Mouse (Mus musculus) liver, embryonic 14.5 days (tissue): ENCODE results near the gene Coa3. TPM values are rescaled to one million over a fixed set of nuclear protein-coding genes. Genes with fewer than 3 reads are reported as not detected.

Experiments
- ATAC-seq: fragments of 200-750 bp; cut with Nextera tagmentation; 2 replicates; pipeline ENCODE4 v1.8.0; 2017; ENCODE audit warnings: moderate number of reproducible peaks, mild to moderate bottlenecking, moderate library complexity; ENCODE audit not compliant: insufficient read depth
- DNase-seq, 3 experiments: peaks; one replicate each; pipeline ENCODE4 v3.0.0-alpha.2; 2012 to 2013; ENCODE audit warnings: low read depth in 3 of 3, low spot score in 3 of 3
- H3K27ac ChIP-seq: fragments of 300-500 bp; sonication (generic); 2 replicates; pipeline ENCODE4 v1.5.1; 2014; ENCODE audit warnings: moderate library complexity, mild to moderate bottlenecking, control low read depth, inconsistent platforms
- H3K27me3 ChIP-seq: fragments of 300-500 bp; sonication (generic); 2 replicates; pipeline ENCODE4 v1.6.1; 2014; ENCODE audit warnings: mild to moderate bottlenecking, low read length, moderate library complexity; ENCODE audit not compliant: control insufficient read depth, insufficient read depth
- H3K36me3 ChIP-seq: fragments of 300-500 bp; sonication (generic); replicated peaks from 2 replicates; pipeline ENCODE4 v1.6.1; 2014; ENCODE audit warnings: low read depth; ENCODE audit not compliant: control insufficient read depth, insufficient read depth
- H3K4me1 ChIP-seq, 2 experiments: fragments of 200-500 bp in 1 of 2; fragments of 300-500 bp in 1 of 2; sonication (generic) in 1 of 2; replicated peaks; 2 replicates each; pipeline ENCODE4 v1.6.1; 2012 to 2014; ENCODE audit warnings: antibody characterized with exemption in 1 of 2, inconsistent platforms in 1 of 2, low read length in 1 of 2; ENCODE audit not compliant: control insufficient read depth in 2 of 2, insufficient read depth in 2 of 2
- H3K4me2 ChIP-seq: fragments of 300-500 bp; sonication (generic); 2 replicates; pipeline ENCODE4 v1.6.1; 2014; ENCODE audit warnings: low read depth, mild to moderate bottlenecking, control low read depth, moderate library complexity
- H3K4me3 ChIP-seq, 2 experiments: fragments of 200-500 bp in 1 of 2; fragments of 300-500 bp in 1 of 2; sonication (generic) in 1 of 2; 2 replicates each; pipeline ENCODE4 v1.5.1; 2012 to 2014; ENCODE audit warnings: low read depth in 2 of 2, low read length in 2 of 2, mild to moderate bottlenecking in 2 of 2, control low read depth in 1 of 2, inconsistent platforms in 1 of 2, moderate library complexity in 1 of 2; ENCODE audit not compliant: insufficient read depth in 1 of 2
- H3K9ac ChIP-seq: fragments of 300-500 bp; sonication (generic); replicated peaks from 2 replicates; pipeline ENCODE4 v1.6.1; 2014; ENCODE audit warnings: mild to moderate bottlenecking, control low read depth, moderate library complexity
- H3K9me3 ChIP-seq: fragments of 300-500 bp; sonication (generic); 2 replicates; pipeline ENCODE4 v1.6.1; 2016; ENCODE audit warnings: low read length, mixed read lengths; ENCODE audit not compliant: control insufficient read depth
- CTCF ChIP-seq: IDR thresholded peaks from 2 replicates; pipeline ENCODE4 v1.5.1; 2016; ENCODE audit warnings: antibody characterized with exemption, low read depth, control low read depth
- EP300 ChIP-seq: IDR thresholded peaks from 2 replicates; pipeline ENCODE4 v1.6.1; 2016; ENCODE audit warnings: antibody characterized with exemption, low read depth
- WGBS: fragments of 180-500 bp; shearing (Covaris S2); extraction: QIAGEN DNeasy Blood & Tissue Kit; methylation state at CpG from one replicate; pipeline ENCODE4 v1.1.7; 2014; ENCODE audit not compliant: insufficient replicate concordance; 5-methylcytosine and 5-hydroxymethylcytosine counted together
- polyA plus RNA-seq, 2 experiments: library from polyadenylated mRNA; depleted of rRNA in 1 of 2; stranded (reverse) in 1 of 2; unstranded in 1 of 2; fragments of >200 nt; fragmentation: Nextera tagmentation in 1 of 2; extraction: Ambion mirVana in 1 of 2; gene quantifications; 2 replicates each; pipeline versions ENCODE4 v1.2.1 to v1.2.3; 2012 to 2014

Gene Coa3
- polyA plus RNA-seq, 2 experiments, result 58.7 to 109 TPM

DNA sequence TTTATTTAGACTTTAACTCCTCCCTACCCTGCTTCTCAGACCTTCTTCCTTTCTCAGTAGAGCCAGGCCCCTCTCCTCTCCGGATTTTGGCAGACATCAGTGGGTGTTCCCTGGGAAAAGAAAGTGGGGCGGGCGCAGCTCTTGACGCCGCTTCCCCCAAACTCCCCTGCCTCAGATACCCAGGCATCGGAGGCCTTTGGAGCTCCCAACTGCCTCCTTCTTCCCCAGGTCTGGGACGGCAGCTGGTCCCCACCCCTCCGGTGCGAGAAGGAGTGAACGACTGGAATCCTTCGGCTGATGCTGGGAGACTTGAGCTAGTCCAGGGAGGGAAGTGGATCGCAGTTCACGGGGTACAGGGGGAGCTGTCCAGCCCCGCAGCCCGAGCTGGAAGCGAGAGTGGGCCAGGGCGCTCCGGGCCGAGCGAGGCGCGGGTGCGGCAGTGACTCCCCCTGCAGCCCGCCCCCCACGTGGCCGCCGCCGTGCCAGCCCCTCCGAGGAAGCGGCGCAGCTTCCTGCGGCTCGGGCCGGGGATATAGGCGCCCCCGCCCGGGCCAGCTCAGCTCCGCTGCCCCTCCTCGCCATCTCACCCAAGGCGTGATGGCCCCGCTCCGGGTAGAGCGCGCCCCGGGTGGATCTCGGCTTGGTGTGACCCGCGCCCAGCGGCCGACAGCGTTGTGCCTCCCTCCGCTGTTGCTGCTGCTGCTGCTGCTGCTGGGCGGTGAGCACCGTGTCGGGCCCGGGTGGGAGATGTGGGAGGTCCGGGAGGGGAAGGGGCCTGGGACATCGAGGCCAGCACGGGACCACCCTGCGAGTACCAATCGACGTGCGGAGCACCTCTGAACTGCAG, 32.8 kb downstream of the Coa3 start, which contains the start of gene Ramp2:
TSS of gene Ramp2 (plus strand) at position 174 of the 847 bp plus-strand sequence.
- Histone ChIP-seq H3K36me3 (no peaks in the 10 kb centered on the region), H3K4me3 (peak within 1 kb of the TSS; percentile 33 to 36), H3K9me3 (no peaks in the 10 kb centered on the region), H3K4me1 (peaks cover 4 to 8% of the 10 kb centered on the region in 2 experiments), H3K4me2 (peak within 1 kb of the TSS; percentile 53), H3K27me3 (peaks cover 46% of the 10 kb centered on the region), H3K27ac (no peak within 1 kb of the TSS), H3K9ac (no peak within 1 kb of the TSS)
- DNase-seq (no peak), ATAC-seq (0 out of 2 replicates have a peak, but pooled peaks have one; percentile 18)
- WGBS, result under 1% methylated on average over 62 of the region's 63 CpGs
- TF ChIP-seq EP300 (no peak), CTCF (no peak)

DNA sequence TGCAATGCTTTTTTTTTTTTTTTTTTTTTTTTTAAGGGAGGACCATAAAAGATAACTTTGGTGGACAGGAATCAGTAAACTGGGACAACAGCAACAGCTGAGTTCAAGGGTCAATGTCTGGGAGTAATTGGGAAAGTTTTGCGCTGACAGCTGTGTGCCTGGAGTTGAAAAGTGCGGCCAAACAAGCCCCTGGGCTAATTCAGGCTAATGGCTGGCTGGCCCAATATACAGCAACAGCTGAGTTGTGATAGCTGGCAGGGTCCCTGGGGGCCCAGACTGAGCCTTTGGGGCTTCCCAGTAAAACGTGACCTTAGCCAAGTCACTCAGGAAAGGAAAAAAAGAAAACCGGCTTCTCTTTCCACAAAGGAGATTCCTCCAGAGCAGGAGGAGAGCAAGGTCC, 33.8 kb downstream of the Coa3 start:
- H3K27me3 ChIP-seq, result peaks cover 46% of the 10 kb centered on the region
- H3K4me2 ChIP-seq, result no peak overlapping the region
- no peaks in the 10 kb centered on the region for H3K36me3 ChIP-seq
- H3K9me3 ChIP-seq, result no peaks in the 10 kb centered on the region
- H3K9ac ChIP-seq, result no peak overlapping the region
- WGBS, result 51% methylated on average over 4 of the region's 4 CpGs
- no peak overlapping the region for H3K27ac ChIP-seq
- H3K4me1 ChIP-seq, result peaks cover 4 to 8% of the 10 kb centered on the region in 2 experiments
- no peak for ATAC-seq
- H3K4me3 ChIP-seq, result no peak overlapping the region
- TF ChIP-seq CTCF (no peak), EP300 (no peak)
- no peak for DNase-seq

DNA sequence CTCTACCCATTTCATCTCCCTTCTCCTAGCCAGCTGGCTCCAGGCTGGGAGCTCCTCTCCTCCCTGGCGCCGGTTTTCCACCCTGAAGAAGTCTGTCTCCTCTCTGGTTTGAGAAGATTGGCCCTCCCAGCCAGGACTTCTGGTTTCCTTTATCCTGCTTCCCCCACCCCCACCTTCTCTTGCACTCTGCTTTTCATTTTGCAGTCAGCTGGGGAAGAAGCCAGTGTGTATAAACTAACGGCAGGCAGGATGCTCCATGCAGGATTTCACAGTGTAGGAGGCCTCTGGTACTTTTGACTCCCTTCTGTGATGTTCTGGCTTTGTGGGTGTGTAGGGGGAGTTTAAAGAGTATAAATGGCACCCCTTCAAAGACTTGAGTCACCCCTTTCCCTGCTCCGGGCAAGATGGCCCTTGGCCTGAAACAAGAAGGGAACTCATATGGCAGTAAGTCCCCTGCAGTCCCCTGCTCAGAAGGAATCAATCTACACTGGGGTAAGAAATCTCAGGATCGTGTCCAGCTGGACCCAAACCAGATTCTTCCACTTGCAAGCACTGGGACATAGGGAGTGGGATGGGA, 40.8 kb downstream of the Coa3 start:
- ATAC-seq (no peak), DNase-seq (no peak)
- Histone ChIP-seq H3K9ac (no peak overlapping the region), H3K4me1 (no peaks in the 10 kb centered on the region; a peak in 1 of 4 replicates), H3K27me3 (no peaks in the 10 kb centered on the region), H3K27ac (no peak overlapping the region), H3K4me2 (no peak overlapping the region), H3K36me3 (no peaks in the 10 kb centered on the region), H3K9me3 (no peaks in the 10 kb centered on the region), H3K4me3 (no peak overlapping the region)
- no peak for TF ChIP-seq CTCF
- TF ChIP-seq EP300, result no peak
- WGBS, result 55% methylated on average over 5 of the region's 5 CpGs

DNA sequence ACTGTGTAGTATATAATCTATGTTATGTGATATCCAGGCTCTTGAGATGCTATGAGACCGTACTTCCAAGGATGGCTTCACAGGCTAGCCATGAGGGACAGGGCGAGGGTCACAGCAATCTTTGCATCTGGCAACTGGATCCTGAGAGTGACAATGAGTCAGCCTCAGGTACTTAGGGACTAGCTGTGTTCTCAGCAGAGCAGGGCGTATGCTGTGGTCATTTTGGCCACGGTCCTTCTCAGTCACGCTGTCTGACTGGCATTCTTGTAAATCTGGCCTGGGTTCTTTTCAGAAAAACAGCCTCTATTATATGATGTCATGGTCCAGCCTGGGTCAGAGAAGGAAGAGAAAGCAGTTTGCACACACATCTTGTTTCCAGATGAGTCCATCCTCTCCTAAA, 42.1 kb downstream of the Coa3 start:
- Histone ChIP-seq H3K4me2 (no peak overlapping the region), H3K4me3 (no peak overlapping the region), H3K9ac (no peak overlapping the region), H3K27me3 (peaks cover 5% of the 10 kb centered on the region; the same call in 1 of the 2 replicates), H3K9me3 (no peaks in the 10 kb centered on the region), H3K4me1 (peaks cover 0 to 5% of the 10 kb centered on the region in 2 experiments; a peak in 2 of 4 replicates), H3K36me3 (no peaks in the 10 kb centered on the region), H3K27ac (no peak overlapping the region)
- DNase-seq, result no peak
- no peak for ATAC-seq
- WGBS, result 78% methylated on average over 5 of the region's 5 CpGs
- TF ChIP-seq EP300, result no peak
- no peak for TF ChIP-seq CTCF

DNA sequence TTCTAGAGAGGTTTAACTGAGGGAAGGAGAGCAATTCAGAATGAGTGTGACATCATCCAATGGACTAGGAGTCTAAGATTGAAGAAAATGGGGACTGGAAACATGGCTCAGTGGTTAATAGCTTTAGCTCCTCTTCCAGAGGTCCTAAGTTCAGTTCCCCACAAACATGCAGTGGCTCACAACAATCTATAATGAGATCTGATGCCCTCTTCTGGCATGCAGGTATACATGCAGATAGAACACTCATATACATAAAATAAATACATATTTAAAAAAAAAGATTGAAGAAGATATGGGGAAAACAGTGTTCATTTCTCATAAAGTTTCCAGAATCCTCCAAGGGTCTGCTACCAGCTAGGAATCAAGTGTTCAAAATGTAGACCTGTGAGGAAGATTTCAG, 43.5 kb downstream of the Coa3 start:
- no peaks in the 10 kb centered on the region for H3K9me3 ChIP-seq
- no peaks in the 10 kb centered on the region for H3K36me3 ChIP-seq
- ATAC-seq, result no peak
- no peak overlapping the region for H3K4me2 ChIP-seq
- no peak for DNase-seq
- no peak for TF ChIP-seq CTCF
- TF ChIP-seq EP300, result no peak
- H3K27me3 ChIP-seq, result peaks cover 18% of the 10 kb centered on the region
- no peak overlapping the region for H3K27ac ChIP-seq
- peaks cover 0 to 16% of the 10 kb centered on the region in 2 experiments; a peak in 2 of 4 replicates for H3K4me1 ChIP-seq
- no peak overlapping the region for H3K4me3 ChIP-seq
- no peak overlapping the region for H3K9ac ChIP-seq
